ENCODE assay signal across 10 mouse cellular contexts in genomic region chr2:34803746-34804145, GRCm38 (mm10). TPM values are rescaled to one million over a fixed set of nuclear protein-coding genes. Genes with fewer than 3 reads are reported as not detected.
DNase-seq lines count a peak whose midpoint lies in the region; ATAC-seq and TF ChIP-seq lines count a peak whose summit lies in the region.
"Had no signal": no experiment of that assay in that cellular context is flagged by ENCODE, and none has a peak within 500 bp of the region (broad histone marks: within the 10 kb centered on the region; RNA-seq: fewer than 3 reads in every experiment).

No protein-coding gene starts in this region.

- H3K4me1 ChIP-seq in neural tube, embryonic 11.5 days (ENCODE audit: control insufficient read depth, insufficient read depth, low read length): peaks cover 5% of the 10 kb centered on the region; the same call in 1 of the 2 replicates
- H3K4me1 ChIP-seq in stomach, postnatal 0 days (replicated peaks; ENCODE audit: control insufficient read depth, insufficient read depth): no peaks in the 10 kb centered on the region

- 78% methylated on average over 3 of the region's 3 CpGs for WGBS in neural tube, embryonic 11.5 days
- WGBS in stomach, postnatal 0 days: 74% methylated on average over 3 of the region's 3 CpGs

- H3K4me3 ChIP-seq in neural tube, embryonic 11.5 days (ENCODE audit: low read depth, low read length): no peak overlapping the region
- no peak overlapping the region for H3K4me3 ChIP-seq in stomach, postnatal 0 days (ENCODE audit: low read depth, low read length)

- no peaks in the 10 kb centered on the region for H3K36me3 ChIP-seq in neural tube, embryonic 11.5 days (ENCODE audit: control insufficient read depth, insufficient read depth, low read length)
- H3K36me3 ChIP-seq in stomach, postnatal 0 days (ENCODE audit: control insufficient read depth, insufficient read depth, low read length): no peaks in the 10 kb centered on the region; the same call in 1 of the 2 replicates

- TF ChIP-seq EP300 in stomach, postnatal 0 days (optimal IDR thresholded peaks at IDR 0.05): no peak

- no peak for ATAC-seq in neural tube, embryonic 11.5 days (ENCODE audit: insufficient read depth, low FRiP score, low TSS enrichment)
- ATAC-seq in stomach, postnatal 0 days (ENCODE audit: low FRiP score, low TSS enrichment): no peak

- no peak overlapping the region for H3K27ac ChIP-seq in neural tube, embryonic 11.5 days (ENCODE audit: low read depth, low read length)
- H3K27ac ChIP-seq in stomach, postnatal 0 days (replicated peaks): no peak overlapping the region

- peak overlapping the region; percentile 19; the same call in 1 of the 2 replicates for H3K4me2 ChIP-seq in neural tube, embryonic 11.5 days (ENCODE audit: low read depth)
- 0 out of 2 replicates have a peak overlapping the region, but pooled peaks have one; percentile 12 for H3K4me2 ChIP-seq in stomach, postnatal 0 days (replicated peaks; ENCODE audit: low read depth)

- H3K9me3 ChIP-seq in neural tube, embryonic 11.5 days (ENCODE audit: control insufficient read depth, low read length): no peaks in the 10 kb centered on the region
- no peaks in the 10 kb centered on the region for H3K9me3 ChIP-seq in stomach, postnatal 0 days (ENCODE audit: control insufficient read depth, low read length)

- no peaks in the 10 kb centered on the region for H3K27me3 ChIP-seq in neural tube, embryonic 11.5 days (ENCODE audit: control insufficient read depth, insufficient read depth, low read length)
- no peaks in the 10 kb centered on the region for H3K27me3 ChIP-seq in stomach, postnatal 0 days (ENCODE audit: control insufficient read depth, insufficient read depth, low read length)

- H3K9ac ChIP-seq in neural tube, embryonic 11.5 days (ENCODE audit: low read length): no peak overlapping the region
- H3K9ac ChIP-seq in stomach, postnatal 0 days (ENCODE audit: low read length): no peak overlapping the region

- peak; percentile 32 for DNase-seq in cerebellum, adult 11-12 months
- no peak for DNase-seq in cerebellum, adult 8-10 months
- DNase-seq in neural tube, embryonic 11.5 days (ENCODE audit: low spot score): no peak
- no peak for DNase-seq in neural tube, embryonic 10.5 days (ENCODE audit: extremely low spot score, low spot score)
- peak; percentile 17 for DNase-seq in liver
- DNase-seq in stomach, postnatal 0 days (ENCODE audit: low spot score): no peak
- no peak for DNase-seq in layer of hippocampus, adult 11-12 months (ENCODE audit: low spot score)
- DNase-seq in cerebellum, postnatal 4 days (ENCODE audit: low spot score in 2 of 2): no peak
- DNase-seq: adrenal gland, postnatal 14 days; gastrocnemius, postnatal 14 days had no signal

- TF ChIP-seq CTCF in stomach, postnatal 0 days (IDR thresholded peaks at IDR 0.05; ENCODE audit: low read depth): no peak

RNA-seq across cellular contexts. Expression of gene Rabepk, which starts 4.0 kb away (rescaled TPM):
- 27.6 and 34.2 TPM in 2 replicates for polyA plus RNA-seq in neural tube, embryonic 11.5 days (2014; fragmentation: Nextera tagmentation; extraction: Ambion mirVana)
- 23.5 and 24.6 TPM in 2 replicates for polyA plus RNA-seq in stomach, postnatal 0 days (2015; fragmentation: Nextera tagmentation; extraction: Ambion mirVana)

RNA-seq across cellular contexts. Expression of gene Fbxw2, which starts 22.4 kb away (rescaled TPM):
- 64.8 and 67.5 TPM in 2 replicates for polyA plus RNA-seq in neural tube, embryonic 11.5 days (2014; fragmentation: Nextera tagmentation; extraction: Ambion mirVana)
- polyA plus RNA-seq in stomach, postnatal 0 days (2015; fragmentation: Nextera tagmentation; extraction: Ambion mirVana): 54.2 and 56.3 TPM in 2 replicates

RNA-seq across cellular contexts. Expression of gene Gm34653, which starts 29.1 kb away (rescaled TPM):
- not detected in 2 replicates for polyA plus RNA-seq in neural tube, embryonic 11.5 days (2014; fragmentation: Nextera tagmentation; extraction: Ambion mirVana)
- not detected in 2 replicates for polyA plus RNA-seq in stomach, postnatal 0 days (2015; fragmentation: Nextera tagmentation; extraction: Ambion mirVana)

RNA-seq across cellular contexts. Expression of gene Hspa5, which starts 32.0 kb away (rescaled TPM):
- 895 and 931 TPM in 2 replicates for polyA plus RNA-seq in neural tube, embryonic 11.5 days (2014; fragmentation: Nextera tagmentation; extraction: Ambion mirVana)
- 767 and 830 TPM in 2 replicates for polyA plus RNA-seq in stomach, postnatal 0 days (2015; fragmentation: Nextera tagmentation; extraction: Ambion mirVana)

RNA-seq across cellular contexts. Expression of gene Gapvd1, which starts 48.7 kb away (rescaled TPM):
- 112 and 125 TPM in 2 replicates for polyA plus RNA-seq in neural tube, embryonic 11.5 days (2014; fragmentation: Nextera tagmentation; extraction: Ambion mirVana)
- polyA plus RNA-seq in stomach, postnatal 0 days (2015; fragmentation: Nextera tagmentation; extraction: Ambion mirVana): 40.9 and 41.3 TPM in 2 replicates

Comparison
In these comparisons a context has a peak if more than half of its experiments do, and no peak if none do; other contexts are left out.
1. DNase-seq: peak in cerebellum, adult 11-12 months (single experiment) and liver (single experiment); none in cerebellum, adult 8-10 months (single experiment), neural tube, embryonic 11.5 days (single experiment), neural tube, embryonic 10.5 days (single experiment), stomach, postnatal 0 days (single experiment), layer of hippocampus, adult 11-12 months (single experiment) and cerebellum, postnatal 4 days (0 of 2).